Mouse (Mus musculus) intestine, embryonic 16.5 days (tissue): Measurements from ENCODE around the gene 4930415L06Rik. TPM values are rescaled to one million over a fixed set of nuclear protein-coding genes. Genes with fewer than 3 reads are reported as not detected.
A peak's percentile ranks its signal among the peaks of the same experiment; 100 is the strongest.

ENCODE experiments used
- ATAC-seq: fragments of 200-750 bp; cut with Nextera tagmentation; 2 replicates; pipeline ENCODE4 v1.8.0; 2017; ENCODE audit warnings: moderate TSS enrichment, moderate library complexity
- H3K27ac ChIP-seq: fragments of 300-500 bp; sonication (generic); 2 replicates; pipeline ENCODE4 v1.5.1; 2014; ENCODE audit warnings: mild to moderate bottlenecking, low read length
- H3K27me3 ChIP-seq: fragments of 300-500 bp; sonication (generic); replicated peaks from 2 replicates; pipeline ENCODE4 v1.6.1; 2014; ENCODE audit warnings: low read length, control low read depth, mixed read lengths; ENCODE audit not compliant: control insufficient read depth, insufficient read depth
- H3K36me3 ChIP-seq: fragments of 300-500 bp; sonication (generic); 2 replicates; pipeline ENCODE4 v1.6.1; 2014; ENCODE audit warnings: low read length, control low read depth; ENCODE audit not compliant: control insufficient read depth, insufficient read depth
- H3K4me1 ChIP-seq: fragments of 300-500 bp; sonication (generic); 2 replicates; pipeline ENCODE4 v1.6.1; 2014; ENCODE audit warnings: low read length, control low read depth, mixed read lengths; ENCODE audit not compliant: control insufficient read depth, insufficient read depth
- H3K4me2 ChIP-seq: fragments of 300-500 bp; sonication (generic); 2 replicates; pipeline ENCODE4 v1.6.1; 2014; ENCODE audit warnings: low read depth, low read length, control low read depth
- H3K4me3 ChIP-seq: fragments of 300-500 bp; sonication (generic); 2 replicates; pipeline ENCODE4 v1.5.1; 2014; ENCODE audit warnings: mild to moderate bottlenecking, low read length
- H3K9ac ChIP-seq: fragments of 300-500 bp; sonication (generic); 2 replicates; pipeline ENCODE4 v1.6.1; 2014; ENCODE audit warnings: low read depth, low read length
- H3K9me3 ChIP-seq: fragments of 300-500 bp; sonication (generic); 2 replicates; pipeline ENCODE4 v1.6.1; 2016; ENCODE audit warnings: low read length, control low read depth; ENCODE audit not compliant: control insufficient read depth
- WGBS: fragments of 180-500 bp; shearing (Covaris S2); extraction: QIAGEN DNeasy Blood & Tissue Kit; methylation state at CpG from one replicate; pipeline ENCODE4 v1.1.7; 2014; 5-methylcytosine and 5-hydroxymethylcytosine counted together
- polyA plus RNA-seq: library from polyadenylated mRNA; unstranded; fragments of >200 nt; fragmentation: Nextera tagmentation; extraction: Ambion mirVana; gene quantifications from 2 replicates; pipeline ENCODE4 v1.2.1, GENCODE M21; 2015

The 4930415L06Rik gene
- not detected in 2 replicates for polyA plus RNA-seq

- Histone ChIP-seq H3K9ac (no peak within 1 kb of the TSS), H3K9me3 (no peaks in the 10 kb centered on the region), H3K4me2 (no peak within 1 kb of the TSS), H3K36me3 (no peaks in the 10 kb centered on the region), H3K4me3 (no peak within 1 kb of the TSS), H3K27ac (no peak within 1 kb of the TSS), H3K4me1 (no peaks in the 10 kb centered on the region), H3K27me3 (no peaks in the 10 kb centered on the region)
- no peak for ATAC-seq
- 79% methylated on average over 5 of the region's 5 CpGs for WGBS
These were observed at the start of gene 4930415L06Rik for GRCm38 (mm10) chrX:89932752-89933151. TSS of gene 4930415L06Rik (minus strand) at chrX:89932852.

GRCm38 (mm10) chrX:89978621-89979020 is 46.0 kb upstream of the 4930415L06Rik start:
- Histone ChIP-seq H3K4me2 (no peak overlapping the region), H3K27me3 (no peaks in the 10 kb centered on the region), H3K36me3 (no peaks in the 10 kb centered on the region), H3K4me3 (no peak overlapping the region), H3K9me3 (no peaks in the 10 kb centered on the region), H3K9ac (no peak overlapping the region), H3K27ac (no peak overlapping the region), H3K4me1 (no peaks in the 10 kb centered on the region)
- ATAC-seq: no peak

- Histone ChIP-seq H3K36me3 (no peaks in the 10 kb centered on the region), H3K4me1 (no peaks in the 10 kb centered on the region), H3K27me3 (no peaks in the 10 kb centered on the region), H3K4me2 (no peak overlapping the region), H3K9ac (no peak overlapping the region), H3K27ac (no peak overlapping the region), H3K4me3 (no peak overlapping the region), H3K9me3 (no peaks in the 10 kb centered on the region)
- 54% methylated on average over 1 of the region's 1 CpGs for WGBS
- peak; percentile 100 for ATAC-seq
These were observed 27.8 kb downstream of the 4930415L06Rik start for GRCm38 (mm10) chrX:89904871-89905270.

Other genes starting within 250 kb of the 4930415L06Rik start
- not detected in 2 replicates for gene 4932429P05Rik, start 180.6 kb downstream of the 4930415L06Rik start, polyA plus RNA-seq